Mouse (Mus musculus) cerebellum, adult 18-20 months (tissue): ENCODE measurements around the gene Gm20388.
"Not testable (repeated sequence)": the region's sequence is repeated elsewhere in the genome, so short reads cannot be mapped to it uniquely, and the experiment has no call there.

Experiments used
- DNase-seq, 2 experiments: peaks; one replicate each; pipeline ENCODE4 v3.0.0; 2021

The Gm20388 gene

GRCm38 (mm10) chr8:123426511-123427509, 3516.2 kb downstream of the Gm20388 start:
- no peak for DNase-seq

- DNase-seq, result no peak
Measured at GRCm38 (mm10) chr8:123427639-123428275, 3517.1 kb downstream of the Gm20388 start.

- no peak for DNase-seq
Measured at GRCm38 (mm10) chr8:123428343-123428893, 3517.8 kb downstream of the Gm20388 start.

GRCm38 (mm10) chr8:123428939-123429721, 3518.5 kb downstream of the Gm20388 start:
- no peak for DNase-seq

GRCm38 (mm10) chr8:123429722-123430013, 3519.0 kb downstream of the Gm20388 start:
- not testable (repeated sequence) for DNase-seq

DNA sequence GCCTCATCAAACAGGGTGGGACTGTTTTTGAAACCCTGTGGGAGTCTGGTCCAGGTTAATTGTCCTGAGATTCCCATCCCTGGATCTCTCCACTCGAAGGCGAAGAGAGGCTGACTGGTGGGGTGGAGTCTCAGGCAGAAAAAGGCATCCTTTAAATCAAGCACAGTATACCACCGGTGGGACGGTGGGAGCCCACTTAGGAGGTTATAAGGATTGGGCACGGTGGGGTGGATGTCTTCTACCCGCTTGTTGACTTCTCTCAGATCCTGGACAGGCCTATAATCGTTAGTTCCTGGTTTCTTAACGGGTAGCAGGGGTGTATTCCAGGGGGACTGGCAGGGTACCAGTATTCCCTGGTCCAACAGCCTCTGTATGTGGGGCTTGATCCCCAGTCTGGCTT, 3520.3 kb downstream of the Gm20388 start:
- DNase-seq, result not testable (repeated sequence)

- DNase-seq, result no peak
Measured at GRCm38 (mm10) chr8:123431616-123432365, 3521.2 kb downstream of the Gm20388 start.

DNA sequence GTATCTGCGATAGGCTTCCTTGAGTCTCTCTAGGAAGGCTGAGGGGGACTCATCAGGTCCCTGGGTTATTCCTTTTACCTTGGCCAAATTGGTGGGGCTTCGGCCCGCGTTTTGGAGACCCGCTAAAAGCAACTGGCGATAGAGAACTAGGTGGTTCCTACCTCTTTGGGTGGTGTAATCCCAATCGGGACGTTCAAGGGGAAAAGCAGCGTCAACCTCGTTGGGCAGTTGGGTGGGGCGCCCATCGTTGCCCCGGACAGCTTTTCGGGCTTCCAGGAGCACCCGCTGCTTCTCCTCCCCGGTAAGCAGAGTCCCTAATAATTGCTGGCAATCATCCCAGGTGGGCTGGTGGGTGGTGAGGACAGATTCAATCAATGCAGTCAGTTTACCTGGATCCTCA, 3521.7 kb downstream of the Gm20388 start:
- DNase-seq, result no peak

DNA sequence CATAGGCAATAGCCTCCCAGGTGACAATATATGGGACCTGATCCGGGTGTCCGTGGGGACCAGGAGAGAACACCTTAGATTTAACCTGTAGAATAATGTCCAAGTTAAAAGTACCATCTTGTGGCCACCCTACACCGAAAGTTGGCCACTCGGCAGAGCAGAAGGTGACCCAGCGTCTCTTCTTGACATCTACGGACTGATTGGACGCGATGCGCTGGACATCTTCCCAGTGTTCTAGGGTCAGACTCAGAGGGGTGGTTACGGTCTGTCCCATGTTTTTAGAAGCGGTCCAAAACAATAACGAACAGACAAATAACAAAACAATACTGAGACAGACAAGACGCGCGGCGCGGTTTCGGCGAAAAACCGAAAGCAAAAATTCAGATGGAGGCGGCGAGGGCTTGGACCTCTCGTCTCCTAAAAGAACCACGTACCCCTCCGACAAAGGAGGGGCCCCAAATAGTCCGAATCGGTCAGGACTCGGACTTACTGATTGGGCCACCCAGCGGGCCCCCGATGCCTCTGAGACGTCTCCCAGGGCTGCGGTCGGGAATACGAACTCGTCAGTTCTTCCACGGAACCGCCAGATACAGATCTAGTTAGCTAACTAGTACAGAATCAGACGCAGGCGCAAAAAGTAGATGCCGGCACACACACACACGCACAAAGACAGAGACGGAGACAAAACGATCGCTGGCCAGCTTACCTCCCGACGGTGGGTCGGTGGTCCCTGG, 3522.8 kb downstream of the Gm20388 start:
- DNase-seq, result not testable (repeated sequence)

DNA sequence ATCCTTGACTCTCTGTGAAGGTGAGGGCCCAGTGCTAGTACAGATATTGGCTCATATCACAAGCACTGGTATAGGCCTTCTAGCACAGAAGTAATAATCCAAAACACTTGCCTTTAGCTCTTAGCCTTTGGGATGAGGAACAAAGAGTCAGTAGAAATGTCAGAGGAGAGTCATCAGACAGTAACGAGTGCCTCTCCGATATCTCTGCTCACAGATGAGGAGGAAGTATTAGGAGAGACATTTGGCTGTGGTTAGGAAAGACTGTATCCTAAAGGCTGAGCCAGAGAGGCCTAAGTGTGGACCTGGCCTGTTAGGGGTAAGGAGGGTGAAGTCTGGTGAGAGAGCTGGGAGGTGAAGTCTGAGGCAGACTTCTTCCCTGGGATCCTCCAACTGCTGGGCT, 3531.1 kb downstream of the Gm20388 start:
- DNase-seq, result no peak

- no peak for DNase-seq
Measured at GRCm38 (mm10) chr8:123442351-123442750, 3531.7 kb downstream of the Gm20388 start.

- DNase-seq, result peak; percentile 96 to 99
Measured at GRCm38 (mm10) chr8:123442871-123443575, 3532.4 kb downstream of the Gm20388 start.

- no peak for DNase-seq
Measured at GRCm38 (mm10) chr8:123443576-123443921, 3532.9 kb downstream of the Gm20388 start.

DNA sequence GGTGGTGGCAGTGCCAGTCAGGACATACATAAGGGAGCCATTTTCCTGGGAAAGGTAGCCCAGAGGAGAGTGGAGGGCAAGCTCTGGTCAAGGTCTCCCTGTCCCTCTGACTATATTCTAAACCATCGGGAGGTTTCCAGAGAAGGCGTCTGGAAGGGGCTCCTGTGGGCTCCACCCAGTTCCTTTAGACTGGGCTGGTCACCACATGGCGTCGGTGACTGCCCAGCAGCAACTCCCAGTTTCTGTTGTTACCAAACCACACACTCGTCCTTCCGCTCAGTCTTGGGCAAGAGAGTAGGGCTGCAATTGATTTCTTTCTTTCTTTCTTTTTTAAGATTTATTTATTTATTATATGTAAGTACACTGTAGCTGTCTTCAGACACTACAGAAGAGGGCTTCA, 3533.5 kb downstream of the Gm20388 start:
- no peak for DNase-seq

- no peak for DNase-seq
Measured at GRCm38 (mm10) chr8:123445981-123446380, 3535.3 kb downstream of the Gm20388 start.

DNA sequence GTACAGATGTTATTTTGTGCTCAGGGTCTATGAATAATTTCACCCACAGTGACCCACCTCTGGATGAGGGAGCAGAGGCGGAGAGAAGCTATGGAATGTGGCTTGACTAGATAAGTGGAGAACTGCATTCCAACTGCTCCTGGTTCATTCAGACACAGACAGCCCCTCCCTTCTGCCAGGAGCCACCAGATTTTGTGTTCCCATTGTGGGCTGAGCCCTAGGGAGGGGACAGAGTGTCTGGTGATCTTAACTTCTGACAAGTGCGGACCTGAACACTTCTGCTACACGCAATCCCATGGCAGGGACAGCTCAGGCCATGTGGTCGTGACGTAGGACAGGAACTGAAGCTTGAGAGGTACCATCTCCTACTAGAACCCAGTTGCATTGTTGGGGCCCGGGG, 3536.2 kb downstream of the Gm20388 start:
- no peak for DNase-seq

GRCm38 (mm10) chr8:123450783-123451182, 3540.1 kb downstream of the Gm20388 start:
- DNase-seq, result no peak

DNA sequence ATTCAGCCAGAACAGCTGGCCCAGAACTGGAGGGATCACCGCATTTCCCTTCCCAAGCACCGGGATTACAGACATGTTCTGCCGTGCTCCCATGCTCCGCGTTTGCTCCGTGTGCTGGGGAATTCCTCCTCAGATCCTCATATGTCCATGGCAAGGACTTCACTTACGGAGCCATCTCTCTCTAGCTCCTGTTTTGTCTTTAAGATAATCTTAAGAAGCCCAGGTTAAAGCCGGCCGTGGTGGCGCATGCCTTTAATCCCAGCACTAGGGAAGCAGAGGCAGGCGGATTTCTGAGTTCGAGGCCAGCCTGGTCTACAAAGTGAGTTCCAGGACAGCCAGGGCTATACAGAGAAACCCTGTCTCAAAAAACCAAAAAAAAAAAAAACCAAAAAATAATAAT, 3541.1 kb downstream of the Gm20388 start:
- DNase-seq, result not testable (repeated sequence)

- no peak for DNase-seq
Measured at GRCm38 (mm10) chr8:123452149-123452548, 3541.5 kb downstream of the Gm20388 start.

DNA sequence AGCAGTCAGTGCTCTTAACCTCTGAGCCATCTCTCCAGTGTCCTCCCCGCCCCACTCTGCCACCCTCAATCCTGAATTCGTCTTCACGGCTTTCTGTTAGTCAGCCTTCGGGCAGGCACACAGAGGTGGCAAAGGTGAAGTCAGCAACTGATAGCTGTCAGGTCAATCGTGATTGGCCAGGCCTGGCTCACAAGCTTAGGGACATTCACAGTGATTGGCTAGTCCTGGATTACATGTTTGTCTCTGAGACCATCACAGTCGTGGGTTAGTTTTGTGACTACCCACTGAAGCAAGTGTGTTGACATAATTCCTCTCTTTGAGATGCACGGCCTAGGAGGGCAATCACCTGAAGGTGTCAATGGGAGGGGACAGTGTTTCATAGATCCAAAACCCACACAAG, 3542.7 kb downstream of the Gm20388 start:
- no peak for DNase-seq

DNA sequence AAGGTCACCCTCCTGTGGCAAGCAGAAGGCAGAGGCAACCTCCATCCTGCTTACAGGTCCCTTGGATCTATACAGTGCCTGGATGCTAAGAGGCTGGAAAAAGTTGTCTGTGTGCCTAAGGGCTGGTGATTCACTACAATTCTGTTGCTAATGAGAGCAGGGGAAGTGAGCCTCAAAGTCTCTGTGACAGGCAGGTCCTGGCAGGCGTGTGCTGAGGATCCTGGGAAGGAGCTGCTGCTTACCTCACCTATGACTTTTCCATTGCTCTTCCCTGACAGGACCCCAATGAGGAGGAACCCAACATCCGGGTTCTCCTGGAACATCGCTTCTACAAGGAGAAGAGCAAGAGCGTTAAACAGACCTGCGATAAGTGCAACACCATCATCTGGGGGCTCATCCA, 3543.3 kb downstream of the Gm20388 start:
- no peak for DNase-seq
